26 mouse cellular contexts compared by ENCODE assay signal in the genomic region with DNA sequence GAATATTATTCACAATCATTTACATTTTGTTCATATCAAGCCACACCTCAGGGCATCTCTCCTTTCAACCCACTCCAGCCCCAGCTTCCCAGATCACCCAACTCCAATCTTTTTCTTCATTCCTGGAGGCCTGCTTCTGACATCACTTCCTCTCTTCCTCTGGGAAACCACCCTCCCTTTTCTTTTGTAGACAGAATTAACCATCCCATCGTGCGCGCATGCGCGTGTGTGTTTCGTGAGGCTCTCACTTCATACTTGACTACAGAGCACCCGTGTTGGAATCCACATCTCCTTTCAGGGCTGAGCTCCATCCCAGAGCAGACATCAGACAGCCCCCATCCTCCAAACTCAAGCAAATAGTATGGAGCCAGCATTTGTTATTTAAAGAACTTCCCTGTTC.
"Had no signal": no experiment of that assay in that cellular context is flagged by ENCODE, and none has a peak within 500 bp of the region (broad histone marks: within the 10 kb centered on the region; RNA-seq: fewer than 3 reads in every experiment).

No protein-coding gene starts in this region.

- H3K27me3 ChIP-seq: heart, embryonic 15.5 days; intestine, embryonic 15.5 days; limb, embryonic 13.5 days had no signal

- H3K9me3 ChIP-seq: heart, embryonic 13.5 days; heart, embryonic 15.5 days; hindbrain, embryonic 10.5 days; hindbrain, embryonic 12.5 days; intestine, embryonic 15.5 days; limb, embryonic 13.5 days; limb, embryonic 15.5 days; liver, embryonic 12.5 days had no signal

- H3K4me3 ChIP-seq: gastrocnemius, adult 2 months; heart, adult 2 months; heart, embryonic 13.5 days; heart, embryonic 15.5 days; hindbrain, embryonic 10.5 days; hindbrain, embryonic 12.5 days; intestine, embryonic 15.5 days; layer of hippocampus, adult 2 months; left cerebral cortex, adult 2 months; limb, embryonic 13.5 days; limb, embryonic 15.5 days; liver, embryonic 12.5 days had no signal

- H3K36me3 ChIP-seq: heart, embryonic 13.5 days; heart, embryonic 15.5 days; hindbrain, embryonic 10.5 days; hindbrain, embryonic 12.5 days; intestine, embryonic 15.5 days; limb, embryonic 13.5 days; limb, embryonic 15.5 days; liver, embryonic 12.5 days had no signal

- H3K4me1 ChIP-seq: heart, embryonic 15.5 days had no signal

- DNase-seq: gastrocnemius, adult 2 months; gastrocnemius, postnatal 10 days; gastrocnemius, postnatal 25 days; heart, adult 2 months; heart, postnatal 14 days; heart, postnatal 4 days; kidney, adult 18-20 months; kidney, adult 8-10 months; kidney, postnatal 10 days; left cerebral cortex, postnatal 4 days had no signal

- H3K27ac ChIP-seq: gastrocnemius, adult 2 months; heart, adult 2 months; heart, embryonic 13.5 days; heart, embryonic 15.5 days; hindbrain, embryonic 10.5 days; hindbrain, embryonic 12.5 days; hindbrain, embryonic 14.5 days; intestine, embryonic 15.5 days; layer of hippocampus, adult 2 months; left cerebral cortex, adult 2 months; limb, embryonic 13.5 days; limb, embryonic 15.5 days; liver, embryonic 12.5 days; liver, embryonic 14.5 days had no signal

- H3K9ac ChIP-seq: heart, embryonic 13.5 days; heart, embryonic 15.5 days; hindbrain, embryonic 12.5 days; hindbrain, embryonic 14.5 days; intestine, embryonic 15.5 days; limb, embryonic 13.5 days; limb, embryonic 15.5 days; liver, embryonic 12.5 days; liver, embryonic 14.5 days had no signal

- ATAC-seq: hindbrain, embryonic 16.5 days; inflammation-experienced regulatory T-cells, adult 6 months; intestine, embryonic 15.5 days; intestine, postnatal 0 days; liver, embryonic 12.5 days had no signal

- H3K4me2 ChIP-seq: heart, embryonic 11.5 days; heart, embryonic 13.5 days; heart, embryonic 15.5 days; hindbrain, embryonic 12.5 days; hindbrain, embryonic 14.5 days; intestine, embryonic 15.5 days; limb, embryonic 13.5 days; limb, embryonic 15.5 days; liver, embryonic 12.5 days had no signal
